11 mouse cellular contexts compared by ENCODE assay signal in genomic region chr17:30510171-30510570, GRCm38 (mm10).
DNase-seq lines count a peak whose midpoint lies in the region; ATAC-seq and TF ChIP-seq lines count a peak whose summit lies in the region.
"Had no signal": no experiment of that assay in that cellular context is flagged by ENCODE, and none has a peak within 500 bp of the region (broad histone marks: within the 10 kb centered on the region; RNA-seq: fewer than 3 reads in every experiment).

No protein-coding gene starts in this region.

- H3K9me3 ChIP-seq in hindbrain, embryonic 16.5 days (ENCODE audit: control insufficient read depth, low read length): no peaks in the 10 kb centered on the region
- H3K9me3 ChIP-seq in hindbrain, embryonic 10.5 days: no peaks in the 10 kb centered on the region

- H3K36me3 ChIP-seq in hindbrain, embryonic 16.5 days (ENCODE audit: control insufficient read depth, insufficient read depth, low read length): no peaks in the 10 kb centered on the region
- peaks cover 9% of the 10 kb centered on the region; the same call in 1 of the 2 replicates for H3K36me3 ChIP-seq in hindbrain, embryonic 10.5 days

- peak; percentile 32; the same call in 1 of the 2 replicates for TF ChIP-seq CTCF in brain, embryonic 14.5 days (IDR thresholded peaks at IDR 0.05; ENCODE audit: borderline replicate concordance, extremely low read depth, insufficient read depth, insufficient read length)
- TF ChIP-seq CTCF in cortical plate, adult 2 months (IDR thresholded peaks at IDR 0.05; ENCODE audit: extremely low read depth, insufficient read depth, low read length): peak; percentile 36; the same call in 1 of the 2 replicates

- no peaks in the 10 kb centered on the region for H3K27me3 ChIP-seq in hindbrain, embryonic 16.5 days (replicated peaks; ENCODE audit: control insufficient read depth, insufficient read depth, low read length)
- no peaks in the 10 kb centered on the region for H3K27me3 ChIP-seq in hindbrain, embryonic 10.5 days (ENCODE audit: insufficient read depth, poor library complexity, severe bottlenecking)

- no peak overlapping the region for H3K4me2 ChIP-seq in hindbrain, embryonic 16.5 days (ENCODE audit: low read length)
- H3K4me2 ChIP-seq: midbrain, embryonic 11.5 days had no signal

- H3K9ac ChIP-seq in hindbrain, embryonic 16.5 days (ENCODE audit: low read depth, low read length): no peak overlapping the region

- H3K27ac ChIP-seq in hindbrain, embryonic 16.5 days (ENCODE audit: low read depth, low read length): no peak overlapping the region
- H3K27ac ChIP-seq in hindbrain, embryonic 10.5 days: no peak overlapping the region
- H3K27ac ChIP-seq in cortical plate, adult 2 months (ENCODE audit: insufficient read depth, low read length): no peak overlapping the region

- DNase-seq in hindbrain, embryonic 10.5 days (ENCODE audit: low spot score): no peak
- peak; percentile 48 for DNase-seq in retina, embryonic 14.5 days (ENCODE audit: low spot score)
- DNase-seq in retina, postnatal 1 day: no peak
- DNase-seq in brain, embryonic 14.5 days (ENCODE audit: low read depth): peak; percentile 49
- no peak for DNase-seq in urinary bladder, postnatal 25 days (ENCODE audit: low spot score)
- DNase-seq in layer of hippocampus, postnatal 14 days (ENCODE audit: low spot score in 2 of 2): no peak
- DNase-seq: kidney, adult 8-10 months; lung, adult 18-20 months had no signal

- 0 out of 2 replicates have a peak, but pooled peaks have one; percentile 48 for ATAC-seq in hindbrain, embryonic 16.5 days

- H3K4me3 ChIP-seq in hindbrain, embryonic 16.5 days (ENCODE audit: low read length): no peak overlapping the region
- no peak overlapping the region for H3K4me3 ChIP-seq in hindbrain, embryonic 10.5 days
- H3K4me3 ChIP-seq in cortical plate, adult 2 months (ENCODE audit: insufficient read depth, low read length): no peak overlapping the region

- peaks cover 9% of the 10 kb centered on the region for H3K4me1 ChIP-seq in hindbrain, embryonic 16.5 days (ENCODE audit: control insufficient read depth, insufficient read depth, low read depth, low read length)
- peaks cover 18% of the 10 kb centered on the region for H3K4me1 ChIP-seq in hindbrain, embryonic 10.5 days (replicated peaks)
- H3K4me1 ChIP-seq in cortical plate, adult 2 months (ENCODE audit: control insufficient read depth, insufficient read depth, low read length): peaks cover 4% of the 10 kb centered on the region

- 60% methylated on average over 6 of the region's 6 CpGs for WGBS in hindbrain, embryonic 16.5 days
- 69% methylated on average over 6 of the region's 6 CpGs for WGBS in hindbrain, embryonic 10.5 days

- no peak for TF ChIP-seq POLR2A in brain, embryonic 14.5 days (IDR thresholded peaks at IDR 0.05; ENCODE audit: borderline replicate concordance, extremely low read depth, insufficient read depth, insufficient read length, poor library complexity, severe bottlenecking)
- no peak for TF ChIP-seq POLR2A in cortical plate, adult 2 months (IDR thresholded peaks at IDR 0.05; ENCODE audit: extremely low read depth, insufficient read depth, low read length)

Comparison
In these comparisons a context has a peak if more than half of its experiments do, and no peak if none do; other contexts are left out.
1. DNase-seq: peak in retina, embryonic 14.5 days (single experiment) and brain, embryonic 14.5 days (single experiment); none in hindbrain, embryonic 10.5 days (single experiment), retina, postnatal 1 day (single experiment), urinary bladder, postnatal 25 days (single experiment) and layer of hippocampus, postnatal 14 days (0 of 2).